Mouse (Mus musculus): ENCODE data around the gene Atcay.

DNA sequence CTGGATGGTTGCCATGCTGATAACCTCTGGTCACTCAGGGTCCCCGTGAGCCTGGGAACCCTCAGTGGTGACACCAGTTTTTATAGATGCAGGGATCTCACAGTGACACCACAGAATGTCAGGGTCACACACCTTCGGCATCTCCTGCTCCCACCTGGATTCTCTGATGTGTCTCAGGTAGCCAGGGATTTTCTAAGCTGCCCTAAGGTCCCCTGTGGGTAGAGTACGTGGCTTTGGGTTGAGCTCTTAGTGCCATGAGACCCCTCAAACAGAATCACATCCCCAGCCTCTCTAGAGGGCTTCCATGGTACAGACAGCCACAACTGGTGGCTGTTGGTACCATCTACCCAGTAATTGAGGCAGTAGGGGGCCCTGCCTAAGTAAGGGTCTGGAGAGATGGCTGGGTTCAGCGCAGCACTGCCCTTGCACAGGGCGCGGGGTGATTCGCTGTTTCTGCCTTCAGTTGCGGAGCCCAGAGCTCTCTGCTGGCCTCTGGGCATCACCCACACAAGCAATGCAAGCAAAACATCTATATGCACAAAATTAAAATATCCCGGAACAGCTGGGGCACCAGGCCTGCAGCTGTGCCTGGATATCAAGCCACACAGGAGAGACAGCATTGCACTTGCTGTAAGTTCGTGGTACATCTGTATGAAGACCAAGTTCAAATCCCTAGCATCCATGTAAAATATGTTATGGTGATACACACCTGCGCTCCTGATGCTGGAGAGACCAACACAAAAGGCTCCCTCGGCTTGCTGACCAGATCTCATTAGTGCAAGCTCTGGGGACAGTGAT lies 6.0 kb upstream of the Atcay start:
- no peak for TF ChIP-seq POLR2A (IDR thresholded peaks at IDR 0.05; ENCODE audit: insufficient read depth, low read depth, low read length)
- no peak for TF ChIP-seq CTCF (IDR thresholded peaks at IDR 0.05; ENCODE audit: insufficient read depth, low read depth, low read length)
